Mouse (Mus musculus): ENCODE measurements around the gene Slc1a6.
"Not testable (repeated sequence)": the region's sequence is repeated elsewhere in the genome, so short reads cannot be mapped to it uniquely, and the experiment has no call there.

Gene Slc1a6

DNA sequence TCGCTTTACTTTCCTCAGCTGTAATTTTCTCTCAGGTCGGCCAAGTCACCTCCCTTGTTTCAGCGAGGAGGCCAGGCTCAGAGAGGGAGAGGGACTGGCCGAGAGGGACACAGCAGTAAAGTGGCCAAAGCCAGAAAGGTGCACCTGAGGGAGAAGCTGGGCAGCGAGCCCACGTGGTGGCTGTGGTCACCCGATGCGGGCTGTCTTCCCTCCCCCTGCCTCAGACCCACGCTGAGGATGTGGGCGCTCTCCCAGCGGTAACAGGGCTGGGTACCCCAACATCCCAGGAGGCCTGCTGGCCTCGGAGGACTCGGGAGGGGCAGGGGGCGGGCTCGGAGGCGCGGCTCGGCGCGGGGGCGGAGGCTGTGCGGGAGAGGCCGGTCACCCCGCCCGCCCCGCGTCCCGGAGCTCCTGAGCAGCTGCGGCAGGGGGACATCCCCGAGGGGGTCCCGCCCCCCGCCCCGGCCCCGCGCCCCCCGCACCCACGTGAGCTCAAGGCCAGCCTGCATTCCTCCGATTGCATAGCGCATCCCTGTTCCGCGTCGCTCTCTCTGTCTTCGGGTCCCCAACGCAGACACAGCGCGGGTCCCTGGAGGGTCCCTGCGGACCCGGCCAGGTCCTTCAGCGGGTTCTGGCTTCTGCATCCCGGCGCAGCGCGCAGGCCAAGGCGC is at the start of gene Slc1a6:
Gene Slc1a6 (plus strand): TSS at position 516 of the 671 bp plus-strand sequence.
- no peak for DNase-seq (ENCODE audit: low spot score)

DNA sequence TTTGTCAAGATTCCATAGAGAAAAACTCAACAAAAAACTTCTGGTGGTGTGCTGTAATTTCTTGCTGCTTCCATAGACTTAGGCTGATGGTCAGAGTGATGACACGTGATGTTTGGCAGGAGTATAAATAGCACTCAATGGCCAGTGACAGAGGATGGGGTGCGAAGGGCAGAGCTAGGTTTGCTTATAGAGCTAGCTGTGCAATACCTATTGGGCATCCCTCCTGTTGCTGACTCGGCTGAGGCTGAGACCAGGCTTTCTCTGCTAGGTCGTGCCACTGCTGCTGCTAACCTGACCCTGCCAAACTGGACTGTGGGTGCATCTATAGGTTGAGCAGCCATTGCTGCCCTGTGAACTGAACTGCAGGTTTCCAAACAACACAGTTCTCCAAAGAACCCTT is 40.5 kb upstream of the Slc1a6 start:
- DNase-seq (ENCODE audit: low spot score): no peak

- no peak for DNase-seq (ENCODE audit: low spot score)
These were observed 36.6 kb upstream of the Slc1a6 start for GRCm38 (mm10) chr10:78743721-78744120.

GRCm38 (mm10) chr10:78745453-78746232 is 34.7 kb upstream of the Slc1a6 start:
- DNase-seq (ENCODE audit: low spot score): no peak

- no peak for DNase-seq (ENCODE audit: low spot score)
These were observed 33.1 kb upstream of the Slc1a6 start for GRCm38 (mm10) chr10:78747035-78747721.

DNA sequence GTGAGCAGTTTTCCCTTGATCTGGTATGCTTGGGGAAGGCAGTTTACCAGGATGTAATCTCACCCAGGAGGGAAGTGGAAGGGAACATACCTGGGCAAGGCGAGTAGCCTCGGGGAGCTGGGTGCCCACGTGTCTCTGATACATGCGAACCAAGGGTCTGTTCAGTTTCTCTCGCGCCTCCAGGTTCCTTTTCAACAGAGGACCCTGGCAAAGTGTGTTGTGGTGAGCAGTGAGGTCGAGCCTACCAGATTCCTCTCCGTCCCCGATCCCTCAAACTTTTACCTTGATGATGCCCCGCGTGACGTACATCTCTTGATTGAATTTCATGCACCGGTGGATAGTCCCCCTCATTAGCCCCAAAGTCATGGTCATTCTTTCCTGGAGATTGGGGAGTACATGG is 32.1 kb upstream of the Slc1a6 start:
- DNase-seq (ENCODE audit: low spot score): no peak

GRCm38 (mm10) chr10:78748946-78749345 is 31.4 kb upstream of the Slc1a6 start:
- DNase-seq (ENCODE audit: low spot score): no peak

DNA sequence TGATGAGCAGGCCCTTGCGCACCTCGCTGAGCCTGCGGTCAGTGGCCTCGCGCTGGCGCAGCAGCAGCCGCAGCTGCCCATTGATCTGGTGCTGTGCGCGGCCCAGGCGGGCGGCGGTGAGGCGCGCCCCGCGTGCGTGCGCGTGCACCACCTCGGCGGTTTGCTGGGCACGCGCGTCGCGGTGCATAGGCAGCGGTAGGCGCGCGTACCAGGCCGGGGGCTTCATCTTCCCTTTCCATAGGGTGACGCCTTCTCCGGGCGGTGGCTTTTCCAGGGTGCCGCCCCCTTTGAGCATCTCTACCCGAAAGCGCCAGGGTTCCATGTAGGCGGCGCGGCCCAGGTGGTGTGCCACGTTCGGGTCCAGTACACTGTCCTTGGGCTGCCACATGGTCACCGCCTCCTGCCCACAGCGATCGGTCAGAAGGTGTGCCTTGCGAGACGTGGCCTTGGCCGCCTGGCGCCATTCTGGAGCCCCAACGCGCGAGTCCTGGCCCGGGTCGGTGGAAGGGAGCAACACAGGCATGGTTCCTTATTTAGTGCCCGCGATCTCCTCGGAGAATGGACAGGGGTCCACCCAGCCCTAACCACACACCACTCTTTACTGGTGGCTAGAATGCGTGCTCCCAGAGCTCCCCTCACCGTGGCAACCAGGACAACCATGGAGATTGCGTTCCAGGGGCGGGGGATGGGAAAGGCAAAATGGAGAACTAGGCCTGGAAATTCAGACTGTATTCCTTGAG is 27.7 kb upstream of the Slc1a6 start, which contains the start of gene Ccdc105:
Gene Ccdc105 (minus strand): TSS at position 614 of the 740 bp plus-strand sequence.
- DNase-seq (ENCODE audit: low spot score): no peak

- DNase-seq (ENCODE audit: low spot score): peak; percentile 29
These were observed 24.3 kb upstream of the Slc1a6 start for GRCm38 (mm10) chr10:78756021-78756420.

GRCm38 (mm10) chr10:78765570-78765969 is 14.7 kb upstream of the Slc1a6 start:
- DNase-seq (ENCODE audit: low spot score): no peak

GRCm38 (mm10) chr10:78775830-78776229 is 4.5 kb upstream of the Slc1a6 start:
- no peak for DNase-seq (ENCODE audit: low spot score)

- DNase-seq (ENCODE audit: low spot score): no peak
These were observed 769 bp upstream of the Slc1a6 start for GRCm38 (mm10) chr10:78779527-78779926.

- peak; percentile 21 for DNase-seq (ENCODE audit: low spot score)
These were observed 7.3 kb downstream of the Slc1a6 start for GRCm38 (mm10) chr10:78787566-78788087.

DNA sequence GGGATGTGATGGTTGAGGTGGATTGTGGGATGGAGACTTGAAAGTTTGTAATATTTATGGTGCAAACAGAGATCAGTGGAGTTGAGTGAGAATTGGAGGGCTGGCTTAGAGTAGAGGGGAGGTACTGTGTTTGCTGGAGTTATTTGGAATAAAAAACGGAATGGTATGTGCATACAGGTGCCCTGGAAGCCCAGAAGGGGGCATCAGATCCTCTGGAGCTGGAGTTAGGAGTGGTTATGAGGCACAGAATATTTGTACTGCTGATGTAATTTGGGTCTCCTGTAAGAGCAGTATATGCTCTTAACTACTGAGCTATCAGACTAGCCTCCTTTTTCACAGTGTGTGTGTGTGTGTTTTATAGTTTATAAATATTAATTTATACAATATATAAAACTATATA is 10.3 kb downstream of the Slc1a6 start:
- DNase-seq (ENCODE audit: low spot score): no peak

DNA sequence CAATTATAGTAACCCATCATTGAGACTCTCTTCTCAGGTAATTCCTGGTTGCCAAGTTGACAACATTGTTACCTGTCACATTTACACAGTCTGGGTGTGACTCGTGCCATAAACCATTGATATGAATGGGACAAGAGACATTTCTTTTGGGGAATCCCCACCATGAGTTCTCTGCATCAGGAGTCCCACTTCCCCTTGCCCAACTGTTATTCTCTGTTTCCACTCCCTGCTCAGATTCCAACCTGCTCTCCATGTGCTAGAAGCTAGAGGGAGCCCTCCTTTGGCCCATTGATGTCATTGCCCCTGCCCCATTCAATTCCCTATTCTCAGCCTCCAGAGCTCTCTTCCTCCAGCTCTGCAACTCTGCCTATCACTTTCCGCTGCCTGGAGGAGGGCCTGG is 21.2 kb downstream of the Slc1a6 start:
- DNase-seq (ENCODE audit: low spot score): no peak

GRCm38 (mm10) chr10:78812358-78813060 is 32.2 kb downstream of the Slc1a6 start:
- no peak for DNase-seq (ENCODE audit: low spot score)

DNA sequence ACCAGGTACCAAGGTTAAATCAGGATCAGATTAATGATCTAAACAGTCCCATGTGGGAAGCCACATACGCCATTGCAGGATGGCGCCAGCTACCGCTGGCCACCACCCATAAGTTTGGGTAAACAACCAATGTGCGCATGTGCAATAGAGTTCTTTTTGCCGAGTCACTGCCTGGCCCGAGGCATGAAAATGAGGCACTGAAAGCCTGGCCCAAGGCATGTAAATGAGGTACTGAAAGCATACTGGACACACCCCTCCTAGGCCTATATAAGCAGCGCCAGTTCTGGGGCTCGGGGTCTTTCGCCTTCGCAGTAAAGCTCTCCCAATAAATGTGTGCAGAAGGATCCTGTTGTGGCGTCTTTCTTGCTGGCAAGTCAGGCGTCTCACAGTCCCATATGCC is 60.2 kb downstream of the Slc1a6 start:
- DNase-seq (ENCODE audit: low spot score): not testable (repeated sequence)

GRCm38 (mm10) chr10:78852066-78852465 is 71.8 kb downstream of the Slc1a6 start, which contains the start of gene Olfr1356:
Gene Olfr1356 (minus strand): TSS chr10:78852166.
- DNase-seq (ENCODE audit: low spot score): no peak

Measured in urinary bladder, postnatal 10 days (tissue).